Mouse (Mus musculus): ENCODE data around the gene Fgf11. TPM values are rescaled to one million over a fixed set of nuclear protein-coding genes. Genes with fewer than 3 reads are reported as not detected.

Fgf11 gene
- 10 to 100 TPM; 17.1 to 18.5 TPM for total RNA-seq (2021)
- long read RNA-seq, experiment 1, partial matches to known transcripts, result 1 of 2 reads
- long read RNA-seq, experiment 1, other reads (novel, unspliced or antisense), result 0 of 2 reads
- long read RNA-seq, experiment 2, partial matches to known transcripts, result 0 of 6 reads
- long read RNA-seq, experiment 2, other reads (novel, unspliced or antisense), result 5 of 6 reads

GRCm38 (mm10) chr11:69801379-69801977 is at the start of gene Fgf11:
TSS of gene Fgf11 (minus strand) at chr11:69801857.
- DNase-seq (ENCODE audit: low spot score in 2 of 2), result no peak

- no peak for DNase-seq (ENCODE audit: low spot score in 2 of 2)
These were observed 49.1 kb upstream of the Fgf11 start for GRCm38 (mm10) chr11:69850754-69851153.

DNA sequence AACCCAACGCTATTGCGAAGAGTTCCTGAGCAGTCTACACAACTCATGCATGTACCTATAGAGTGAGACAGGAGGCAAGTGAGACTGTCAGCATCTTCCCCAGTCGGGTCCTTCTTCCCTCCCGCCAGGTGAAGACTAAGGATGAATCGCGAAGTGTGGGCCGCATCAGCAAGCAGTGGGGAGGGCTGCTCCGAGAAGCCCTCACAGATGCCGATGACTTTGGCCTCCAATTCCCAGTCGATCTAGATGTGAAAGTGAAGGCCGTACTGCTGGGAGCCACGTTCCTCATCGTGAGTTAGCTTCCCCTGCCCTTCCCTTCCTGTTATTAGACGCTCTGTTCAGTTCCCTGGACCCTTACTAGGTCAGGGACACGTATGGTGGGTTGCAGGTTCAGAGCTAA is 48.2 kb upstream of the Fgf11 start:
- DNase-seq (ENCODE audit: low spot score in 2 of 2), result no peak

- no peak for DNase-seq (ENCODE audit: low spot score in 2 of 2)
These were observed 47.5 kb upstream of the Fgf11 start for GRCm38 (mm10) chr11:69849128-69849527.

DNA sequence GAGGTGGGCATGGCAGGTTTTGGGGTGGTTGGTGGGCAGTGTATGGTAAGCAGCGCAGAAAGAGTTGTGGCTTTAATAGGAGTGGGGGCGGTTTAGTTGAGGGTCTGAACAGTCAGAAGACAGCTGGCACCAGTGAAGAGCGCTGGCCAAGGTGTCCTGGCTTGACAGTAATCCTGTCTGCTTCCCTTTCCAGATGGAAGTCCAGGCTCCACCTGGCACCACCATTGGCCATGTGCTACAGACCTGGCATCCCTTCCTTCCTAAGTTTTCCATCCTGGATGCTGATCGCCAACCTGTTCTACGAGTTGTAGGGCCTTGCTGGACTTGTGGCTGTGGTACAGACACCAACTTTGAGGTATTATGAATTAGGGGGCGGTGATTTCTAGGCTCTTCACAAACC is 46.4 kb upstream of the Fgf11 start:
- DNase-seq (ENCODE audit: low spot score in 2 of 2), result no peak

- no peak for DNase-seq (ENCODE audit: low spot score in 2 of 2)
These were observed 45.4 kb upstream of the Fgf11 start for GRCm38 (mm10) chr11:69846738-69847688.

GRCm38 (mm10) chr11:69846198-69846680 is 44.6 kb upstream of the Fgf11 start, which contains the start of gene Plscr3:
TSS of gene Plscr3 (plus strand) at chr11:69846376.
- DNase-seq (ENCODE audit: low spot score in 2 of 2), result peak; percentile 80 to 87

DNA sequence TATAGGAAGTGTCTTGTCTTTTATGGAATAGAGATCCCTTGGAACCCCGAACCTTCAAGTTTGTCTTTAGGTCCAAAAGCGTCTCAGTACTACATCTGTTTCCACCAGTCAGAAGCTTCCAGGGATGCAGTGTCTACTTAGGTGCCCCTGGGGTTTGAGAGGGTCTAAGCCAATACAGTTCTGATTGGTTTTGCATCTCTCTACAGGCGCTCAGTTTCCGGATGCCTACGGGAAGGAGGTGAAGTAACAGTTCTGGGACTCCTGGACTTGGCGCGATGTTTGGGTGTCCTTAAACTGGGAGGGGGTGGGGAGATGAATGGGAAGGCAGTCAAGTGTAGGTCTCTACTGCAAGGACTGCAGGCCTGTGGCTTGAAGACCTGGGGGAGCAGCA is 37.1 kb upstream of the Fgf11 start:
- DNase-seq (ENCODE audit: low spot score in 2 of 2), result no peak

GRCm38 (mm10) chr11:69837952-69838713 is 36.5 kb upstream of the Fgf11 start, which contains the start of gene Tmem256:
TSS of gene Tmem256 (plus strand) at chr11:69838514.
- DNase-seq (ENCODE audit: low spot score in 2 of 2), result peak; percentile 93 to 95

DNA sequence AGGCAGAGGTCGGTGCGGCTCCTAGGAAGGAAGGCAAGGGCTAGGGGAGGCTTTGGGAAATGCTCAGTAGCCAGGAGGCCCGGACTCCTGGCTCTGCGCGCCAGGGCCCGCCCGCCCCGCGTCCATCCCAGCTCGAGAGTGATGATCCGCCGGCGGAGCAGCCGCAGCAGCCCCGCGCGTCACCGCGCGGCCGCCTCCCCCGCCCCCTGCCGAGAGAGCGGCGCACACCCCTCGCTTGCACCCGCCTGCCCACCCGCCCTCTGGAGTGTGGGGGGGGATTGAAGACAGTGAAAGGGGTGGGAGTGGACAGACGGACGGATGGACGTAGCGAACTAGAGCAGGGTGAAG is 35.9 kb upstream of the Fgf11 start, which contains the start of gene Nlgn2:
Nlgn2 (minus strand) TSS at position 181 of the 348 bp plus-strand sequence.
- peak; percentile 65 to 81 for DNase-seq (ENCODE audit: low spot score in 2 of 2)

DNA sequence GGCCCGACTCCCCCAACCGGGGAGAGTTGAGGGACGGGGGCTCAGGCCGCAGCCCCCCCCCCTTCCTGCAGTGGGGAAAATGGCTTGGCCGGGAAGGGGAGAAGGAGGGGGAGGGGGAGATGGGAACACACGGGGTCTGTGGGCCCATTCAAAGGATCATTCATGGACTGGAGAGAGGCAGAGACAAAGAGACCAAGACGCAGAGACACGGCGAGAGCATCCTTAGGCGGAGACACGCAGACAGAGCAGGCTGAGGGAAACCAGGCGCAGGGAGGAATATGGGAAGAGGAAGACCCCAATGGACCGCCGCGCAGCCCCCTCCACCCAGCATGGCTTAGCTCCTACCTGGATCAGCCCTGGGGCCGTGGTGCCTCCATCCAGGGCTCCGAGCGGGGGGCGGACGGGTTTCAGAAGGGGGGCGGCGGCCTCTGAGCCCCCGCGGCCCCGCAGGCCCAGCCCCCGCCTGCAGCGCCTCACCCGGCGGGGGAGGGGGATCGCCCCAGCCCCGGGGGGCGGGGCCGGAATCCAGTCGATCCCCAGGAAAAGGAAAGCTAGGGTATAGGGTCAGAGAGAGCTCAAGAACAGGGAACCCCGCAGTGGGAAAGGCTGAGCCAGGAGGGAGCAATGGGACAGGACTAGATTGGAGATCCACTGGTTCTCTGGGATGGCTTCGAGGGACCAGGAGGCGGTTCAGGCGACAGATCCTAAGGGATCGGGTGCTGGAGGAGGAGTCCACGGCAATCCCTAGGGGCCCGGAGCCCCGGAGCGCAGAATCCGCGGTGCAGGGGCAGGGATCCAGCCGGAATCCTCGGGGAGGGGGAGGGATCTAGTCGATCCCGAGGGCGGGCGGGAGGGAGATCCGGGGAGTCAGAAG is 35.3 kb upstream of the Fgf11 start:
- peak; percentile 46 to 53 for DNase-seq (ENCODE audit: low spot score in 2 of 2)

- DNase-seq (ENCODE audit: low spot score in 2 of 2), result no peak
These were observed 34.3 kb upstream of the Fgf11 start for GRCm38 (mm10) chr11:69835966-69836335.

- DNase-seq (ENCODE audit: low spot score in 2 of 2), result no peak
These were observed 33.8 kb upstream of the Fgf11 start for GRCm38 (mm10) chr11:69835326-69835965.

DNA sequence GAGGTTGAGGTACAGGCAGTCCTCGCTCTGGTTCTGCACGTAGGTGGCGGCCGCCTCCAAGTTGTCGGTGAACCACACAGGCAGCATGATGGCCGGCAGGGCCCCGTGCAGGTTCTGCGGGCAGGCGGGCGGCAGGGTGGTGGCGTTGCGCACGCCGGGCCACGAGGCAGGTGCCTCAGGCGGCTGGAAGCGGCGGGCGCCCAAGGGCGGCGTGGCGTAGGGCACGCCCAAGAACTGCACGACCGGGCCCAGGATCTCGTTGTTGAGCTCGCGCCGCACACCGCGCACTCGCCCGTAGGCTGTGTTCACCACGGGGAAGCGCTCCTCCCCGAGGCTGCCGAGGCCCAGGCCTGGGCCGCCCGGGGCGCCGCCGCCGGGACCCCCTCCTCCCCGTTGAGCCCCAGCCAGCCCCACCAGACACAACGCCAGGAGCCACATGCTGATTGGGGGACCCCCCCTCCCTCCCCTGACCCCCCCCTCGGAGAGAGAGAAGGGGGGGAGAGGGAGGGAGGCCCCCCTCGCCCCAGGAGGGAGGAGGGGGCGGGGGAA is 32.4 kb upstream of the Fgf11 start:
- DNase-seq (ENCODE audit: low spot score in 2 of 2), result peak; percentile 25 to 51

- DNase-seq (ENCODE audit: low spot score in 2 of 2), result no peak
These were observed 31.9 kb upstream of the Fgf11 start for GRCm38 (mm10) chr11:69833554-69833953.

GRCm38 (mm10) chr11:69828832-69829231 is 27.2 kb upstream of the Fgf11 start:
- DNase-seq (ENCODE audit: low spot score in 2 of 2), result no peak

- no peak for DNase-seq (ENCODE audit: low spot score in 2 of 2)
These were observed 21.8 kb upstream of the Fgf11 start for GRCm38 (mm10) chr11:69823456-69823855.

- no peak for DNase-seq (ENCODE audit: low spot score in 2 of 2)
These were observed 20.4 kb upstream of the Fgf11 start, which contains the start of gene Spem1 for GRCm38 (mm10) chr11:69822080-69822479. TSS of gene Spem1 (minus strand) at chr11:69822180.

DNA sequence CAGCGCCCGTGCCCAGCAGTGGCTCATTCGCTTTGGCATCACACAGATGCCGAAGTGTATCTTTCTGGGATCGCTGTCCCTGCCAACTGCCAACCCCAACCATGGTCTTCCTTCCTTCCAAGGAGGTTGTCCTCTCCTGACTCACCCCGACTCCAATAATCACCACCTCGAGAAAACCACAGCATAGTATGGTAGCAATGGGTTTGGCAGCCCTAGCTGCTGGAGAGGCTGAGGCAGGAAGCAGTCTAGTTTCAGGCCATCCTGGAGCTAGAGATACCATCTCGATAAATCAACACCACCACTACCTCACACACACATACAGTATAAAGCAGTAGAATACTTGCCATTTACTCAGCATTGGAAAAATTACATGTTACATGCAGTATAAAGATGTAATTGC is 17.2 kb upstream of the Fgf11 start:
- no peak for DNase-seq (ENCODE audit: low spot score in 2 of 2)
